In genomic region chr1:192663092-192663491, GRCm38 (mm10) we compare ENCODE assay signal across 26 mouse cellular contexts.
DNase-seq lines count a peak whose midpoint lies in the region; ATAC-seq and TF ChIP-seq lines count a peak whose summit lies in the region.
"Had no signal": no experiment of that assay in that cellular context is flagged by ENCODE, and none has a peak within 500 bp of the region (broad histone marks: within the 10 kb centered on the region; RNA-seq: fewer than 3 reads in every experiment).

No protein-coding gene starts in this region.

- WGBS in midbrain, postnatal 0 days = 88% methylated on average over 5 of the region's 5 CpGs
- WGBS in midbrain, embryonic 16.5 days = 85% methylated on average over 5 of the region's 5 CpGs

- peak; percentile 19; the same call in 1 of the 2 replicates for TF ChIP-seq CTCF in midbrain, postnatal 0 days (IDR thresholded peaks at IDR 0.05)

- H3K27me3 ChIP-seq in midbrain, postnatal 0 days (ENCODE audit: insufficient read depth, low read length) = no peaks in the 10 kb centered on the region
- no peaks in the 10 kb centered on the region for H3K27me3 ChIP-seq in midbrain, embryonic 16.5 days (ENCODE audit: control insufficient read depth, insufficient read depth, low read depth, low read length)
- H3K27me3 ChIP-seq: embryonic facial prominence, embryonic 15.5 days; hindbrain, embryonic 12.5 days; intestine, embryonic 15.5 days; limb, embryonic 15.5 days; lung, embryonic 15.5 days; midbrain, embryonic 15.5 days; Patski; stomach, embryonic 15.5 days had no signal

- H3K4me1 ChIP-seq in midbrain, postnatal 0 days (ENCODE audit: insufficient read depth, low read length) = no peaks in the 10 kb centered on the region
- no peaks in the 10 kb centered on the region for H3K4me1 ChIP-seq in midbrain, embryonic 16.5 days (ENCODE audit: control insufficient read depth, insufficient read depth, low read length)
- H3K4me1 ChIP-seq: embryonic facial prominence, embryonic 15.5 days; hindbrain, embryonic 12.5 days; intestine, embryonic 15.5 days; limb, embryonic 15.5 days; lung, embryonic 15.5 days; midbrain, embryonic 15.5 days; stomach, embryonic 15.5 days had no signal

- intact Hi-C loops in heart, postnatal 10 days (cut with DNase I) = no loop called here

- no peaks in the 10 kb centered on the region for H3K9me3 ChIP-seq in midbrain, postnatal 0 days (ENCODE audit: low read length)
- no peaks in the 10 kb centered on the region for H3K9me3 ChIP-seq in midbrain, embryonic 16.5 days (replicated peaks; ENCODE audit: control insufficient read depth, low read length, poor library complexity, severe bottlenecking)
- H3K9me3 ChIP-seq: embryonic facial prominence, embryonic 15.5 days; hindbrain, embryonic 12.5 days; intestine, embryonic 15.5 days; limb, embryonic 15.5 days; lung, embryonic 15.5 days; midbrain, embryonic 15.5 days; stomach, embryonic 15.5 days had no signal

- no peaks in the 10 kb centered on the region for H3K36me3 ChIP-seq in midbrain, postnatal 0 days (ENCODE audit: insufficient read depth, low read length)
- H3K36me3 ChIP-seq in midbrain, embryonic 16.5 days (ENCODE audit: control insufficient read depth, insufficient read depth, low read length) = no peaks in the 10 kb centered on the region
- H3K36me3 ChIP-seq: embryonic facial prominence, embryonic 15.5 days; hindbrain, embryonic 12.5 days; intestine, embryonic 15.5 days; lung, embryonic 15.5 days; midbrain, embryonic 15.5 days; stomach, embryonic 15.5 days had no signal

- no peak overlapping the region for H3K27ac ChIP-seq in midbrain, postnatal 0 days (ENCODE audit: low read depth, low read length)
- H3K27ac ChIP-seq in midbrain, embryonic 16.5 days (ENCODE audit: low read length) = no peak overlapping the region
- H3K27ac ChIP-seq: embryonic facial prominence, embryonic 15.5 days; hindbrain, embryonic 12.5 days; intestine, embryonic 15.5 days; limb, embryonic 15.5 days; lung, embryonic 15.5 days; midbrain, embryonic 15.5 days; stomach, embryonic 15.5 days had no signal

- no peak for ATAC-seq in midbrain, postnatal 0 days (ENCODE audit: low FRiP score)
- no peak for ATAC-seq in midbrain, embryonic 16.5 days
- ATAC-seq in common myeloid progenitor, adult 5-6 weeks (replicated peaks; ENCODE audit: low read depth, poor library complexity, severe bottlenecking) = peak; percentile 35; the same call in 1 of the 2 replicates
- peak; percentile 51 for ATAC-seq in megakaryocyte-erythroid progenitor cell, adult 5-6 weeks (replicated peaks; ENCODE audit: low FRiP score, low TSS enrichment, poor library complexity, severe bottlenecking)
- ATAC-seq: forebrain, postnatal 0 days; intestine, embryonic 15.5 days; midbrain, embryonic 15.5 days; Patski had no signal

- peak; percentile 23 for DNase-seq in heart, adult 11 months
- no peak for DNase-seq in heart, postnatal 10 days
- DNase-seq in midbrain, postnatal 0 days (ENCODE audit: low spot score) = no peak
- DNase-seq in kidney, postnatal 14 days = no peak
- DNase-seq in urinary bladder, postnatal 36 days (ENCODE audit: low spot score in 2 of 2) = no peak
- DNase-seq: adrenal gland, postnatal 25 days; cerebellum, adult 8-10 months; embryo, embryonic 11 days; forebrain, postnatal 0 days; gastrocnemius, postnatal 36 days; heart, postnatal 14 days; retina, postnatal 1 day; thymus, adult 18-20 months had no signal

- no peak overlapping the region for H3K4me3 ChIP-seq in midbrain, postnatal 0 days (ENCODE audit: low read depth, low read length)
- H3K4me3 ChIP-seq in midbrain, embryonic 16.5 days (ENCODE audit: low read depth, low read length) = no peak overlapping the region
- H3K4me3 ChIP-seq: embryonic facial prominence, embryonic 15.5 days; hindbrain, embryonic 12.5 days; intestine, embryonic 15.5 days; limb, embryonic 15.5 days; lung, embryonic 15.5 days; megakaryocyte, embryonic 14.5 days; midbrain, embryonic 15.5 days; stomach, embryonic 15.5 days had no signal

- no peak overlapping the region for H3K9ac ChIP-seq in midbrain, postnatal 0 days (replicated peaks; ENCODE audit: low read length, poor library complexity, severe bottlenecking)
- no peak overlapping the region for H3K9ac ChIP-seq in midbrain, embryonic 16.5 days (ENCODE audit: low read depth, low read length)
- H3K9ac ChIP-seq: embryonic facial prominence, embryonic 15.5 days; forebrain, postnatal 0 days; hindbrain, embryonic 12.5 days; intestine, embryonic 15.5 days; limb, embryonic 15.5 days; lung, embryonic 15.5 days; midbrain, embryonic 15.5 days; stomach, embryonic 15.5 days had no signal

- H3K4me2 ChIP-seq in midbrain, postnatal 0 days (ENCODE audit: low read depth, low read length, poor library complexity, severe bottlenecking) = no peak overlapping the region
- no peak overlapping the region for H3K4me2 ChIP-seq in midbrain, embryonic 16.5 days (ENCODE audit: low read length)
- H3K4me2 ChIP-seq: embryonic facial prominence, embryonic 15.5 days; heart, embryonic 11.5 days; hindbrain, embryonic 12.5 days; intestine, embryonic 15.5 days; limb, embryonic 15.5 days; lung, embryonic 15.5 days; midbrain, embryonic 15.5 days; stomach, embryonic 15.5 days had no signal

Comparison
In these comparisons a context has a peak if more than half of its experiments do, and no peak if none do; other contexts are left out.
1. ATAC-seq: peak in common myeloid progenitor, adult 5-6 weeks (single experiment) and megakaryocyte-erythroid progenitor cell, adult 5-6 weeks (single experiment); none in midbrain, postnatal 0 days (single experiment) and midbrain, embryonic 16.5 days (single experiment).